Mouse (Mus musculus) liver, embryonic 11.5 days (tissue): Measurements from ENCODE around the gene Klhdc2. TPM values are rescaled to one million over a fixed set of nuclear protein-coding genes. Genes with fewer than 3 reads are reported as not detected.

Experiments
- ATAC-seq: fragments of 200-750 bp; cut with Nextera tagmentation; replicated peaks from 2 replicates; pipeline ENCODE4 v1.8.0; 2017; ENCODE audit warnings: moderate number of reproducible peaks, mild to moderate bottlenecking, moderate TSS enrichment, moderate library complexity; ENCODE audit not compliant: low FRiP score
- DNase-seq: peaks from one replicate; pipeline ENCODE4 v3.0.0-alpha.2; 2017; ENCODE audit warnings: low spot score
- H3K27ac ChIP-seq: fragments of 300-500 bp; sonication (generic); 2 replicates; pipeline ENCODE4 v1.5.1; 2014; ENCODE audit warnings: mild to moderate bottlenecking, low read depth, low read length, control low read depth
- H3K27me3 ChIP-seq: fragments of 300-500 bp; sonication (generic); replicated peaks from 2 replicates; pipeline ENCODE4 v1.6.1; 2014; ENCODE audit warnings: low read length, mixed read lengths; ENCODE audit not compliant: control insufficient read depth, insufficient read depth
- H3K36me3 ChIP-seq: fragments of 300-500 bp; sonication (generic); 2 replicates; pipeline ENCODE4 v1.6.1; 2014; ENCODE audit warnings: mild to moderate bottlenecking, low read length, moderate library complexity, mixed read lengths; ENCODE audit not compliant: control insufficient read depth, insufficient read depth
- H3K4me1 ChIP-seq: fragments of 300-500 bp; sonication (generic); replicated peaks from 2 replicates; pipeline ENCODE4 v1.6.1; 2014; ENCODE audit warnings: low read length, mixed read lengths; ENCODE audit not compliant: control insufficient read depth, insufficient read depth
- H3K4me2 ChIP-seq: fragments of 300-500 bp; sonication (generic); 2 replicates; pipeline ENCODE4 v1.6.1; 2014; ENCODE audit warnings: mild to moderate bottlenecking, control low read depth, moderate library complexity
- H3K4me3 ChIP-seq: fragments of 300-500 bp; sonication (generic); 2 replicates; pipeline ENCODE4 v1.5.1; 2014; ENCODE audit warnings: low read depth, low read length, control low read depth
- H3K9ac ChIP-seq: fragments of 300-500 bp; sonication (generic); 2 replicates; pipeline ENCODE4 v1.6.1; 2014; ENCODE audit warnings: low read depth, low read length, control low read depth
- H3K9me3 ChIP-seq: fragments of 300-500 bp; sonication (generic); 2 replicates; pipeline ENCODE4 v1.6.1; 2016; ENCODE audit warnings: low read length, inconsistent platforms, mixed read lengths; ENCODE audit not compliant: control insufficient read depth
- WGBS: fragments of 180-500 bp; shearing (Covaris S2); extraction: QIAGEN DNeasy Blood & Tissue Kit; methylation state at CpG from one replicate; pipeline ENCODE4 v1.1.7; 2014; 5-methylcytosine and 5-hydroxymethylcytosine counted together
- polyA plus RNA-seq: library from polyadenylated mRNA; unstranded; fragments of >200 nt; fragmentation: Nextera tagmentation; extraction: Ambion mirVana; gene quantifications from 2 replicates; pipeline ENCODE4 v1.2.1, GENCODE M21; 2014

The Klhdc2 gene
- polyA plus RNA-seq, 1 experiment from 2014 or later = 146 TPM

- Histone ChIP-seq H3K27me3 (no peaks in the 10 kb centered on the region), H3K9ac (peak overlapping the region; percentile 31; the same call in 1 of the 2 replicates), H3K9me3 (no peaks in the 10 kb centered on the region), H3K36me3 (no peaks in the 10 kb centered on the region; the same call in 1 of the 2 replicates), H3K4me2 (peak overlapping the region; percentile 63), H3K4me3 (peak overlapping the region; percentile 75; the same call in 1 of the 2 replicates), H3K4me1 (peaks cover 31% of the 10 kb centered on the region), H3K27ac (peak overlapping the region; percentile 85; the same call in 1 of the 2 replicates)
- no peak for DNase-seq
- WGBS = 73% methylated on average over 4 of the region's 4 CpGs
- ATAC-seq = no peak
Measured at GRCm38 (mm10) chr12:69295651-69296050, 830 bp upstream of the Klhdc2 start.

- 20% methylated on average over 20 of the region's 20 CpGs for WGBS
- Histone ChIP-seq H3K9ac (peak overlapping the region; percentile 81), H3K4me1 (peaks cover 30% of the 10 kb centered on the region), H3K4me3 (peak overlapping the region; percentile 75), H3K36me3 (peaks cover 11% of the 10 kb centered on the region), H3K27ac (peak overlapping the region; percentile 93), H3K27me3 (no peaks in the 10 kb centered on the region), H3K9me3 (no peaks in the 10 kb centered on the region), H3K4me2 (peak overlapping the region; percentile 63)
- DNase-seq = no peak
- no peak for ATAC-seq
Measured at GRCm38 (mm10) chr12:69297411-69298150, 1.1 kb downstream of the Klhdc2 start.

GRCm38 (mm10) chr12:69298281-69298680 lies 1.8 kb downstream of the Klhdc2 start:
- peak overlapping the region; percentile 63 for H3K4me2 ChIP-seq
- WGBS = 88% methylated on average over 4 of the region's 4 CpGs
- H3K27me3 ChIP-seq = no peaks in the 10 kb centered on the region
- H3K9ac ChIP-seq = no peak overlapping the region; the same call in 1 of the 2 replicates
- DNase-seq = no peak
- H3K36me3 ChIP-seq = peaks cover 16% of the 10 kb centered on the region
- no peak for ATAC-seq
- H3K9me3 ChIP-seq = no peaks in the 10 kb centered on the region
- peak overlapping the region; percentile 75 for H3K4me3 ChIP-seq
- H3K4me1 ChIP-seq = peaks cover 29% of the 10 kb centered on the region
- H3K27ac ChIP-seq = no peak overlapping the region

GRCm38 (mm10) chr12:69299231-69299630 lies 2.8 kb downstream of the Klhdc2 start:
- ATAC-seq = no peak
- WGBS = 60% methylated on average over 12 of the region's 12 CpGs
- H3K27ac ChIP-seq = no peak overlapping the region

GRCm38 (mm10) chr12:69299831-69300230 lies 3.4 kb downstream of the Klhdc2 start:
- Histone ChIP-seq H3K9me3 (no peaks in the 10 kb centered on the region), H3K9ac (no peak overlapping the region), H3K27ac (no peak overlapping the region), H3K4me3 (no peak overlapping the region), H3K4me1 (peaks cover 25% of the 10 kb centered on the region), H3K36me3 (peaks cover 22% of the 10 kb centered on the region), H3K4me2 (peak overlapping the region; percentile 63; the same call in 1 of the 2 replicates), H3K27me3 (no peaks in the 10 kb centered on the region)
- DNase-seq (no peak), ATAC-seq (no peak)
- 89% methylated on average over 3 of the region's 3 CpGs for WGBS

More at GRCm38 (mm10) chr12:69299231-69299630, 2.8 kb downstream of the Klhdc2 start:
- DNase-seq = no peak
- H3K27me3 ChIP-seq = no peaks in the 10 kb centered on the region
- no peak overlapping the region for H3K4me3 ChIP-seq
- H3K9me3 ChIP-seq = no peaks in the 10 kb centered on the region
- no peak overlapping the region for H3K9ac ChIP-seq
- H3K36me3 ChIP-seq = peaks cover 19% of the 10 kb centered on the region
- H3K4me2 ChIP-seq = peak overlapping the region; percentile 63
- H3K4me1 ChIP-seq = peaks cover 27% of the 10 kb centered on the region

GRCm38 (mm10) chr12:69300391-69300790 lies 3.9 kb downstream of the Klhdc2 start:
- H3K9me3 ChIP-seq = no peaks in the 10 kb centered on the region
- 82% methylated on average over 2 of the region's 2 CpGs for WGBS
- H3K36me3 ChIP-seq = peaks cover 28% of the 10 kb centered on the region
- no peak overlapping the region for H3K27ac ChIP-seq
- peaks cover 19% of the 10 kb centered on the region for H3K4me1 ChIP-seq
- DNase-seq (no peak), ATAC-seq (no peak)
- no peak overlapping the region for H3K4me3 ChIP-seq
- no peaks in the 10 kb centered on the region for H3K27me3 ChIP-seq
- no peak overlapping the region for H3K4me2 ChIP-seq
- no peak overlapping the region for H3K9ac ChIP-seq

- 95% methylated on average over 12 of the region's 12 CpGs for WGBS
- Histone ChIP-seq H3K4me1 (peaks cover 13% of the 10 kb centered on the region), H3K27ac (no peak overlapping the region), H3K36me3 (peaks cover 39% of the 10 kb centered on the region), H3K27me3 (no peaks in the 10 kb centered on the region), H3K4me3 (no peak overlapping the region), H3K4me2 (no peak overlapping the region), H3K9me3 (no peaks in the 10 kb centered on the region), H3K9ac (no peak overlapping the region)
- no peak for DNase-seq
- ATAC-seq = no peak
Measured at GRCm38 (mm10) chr12:69302171-69302570, 5.7 kb downstream of the Klhdc2 start.

- ATAC-seq = no peak
- WGBS = 81% methylated on average over 2 of the region's 2 CpGs
- Histone ChIP-seq H3K4me1 (peaks cover 9% of the 10 kb centered on the region), H3K27ac (no peak overlapping the region), H3K9me3 (no peaks in the 10 kb centered on the region), H3K9ac (no peak overlapping the region), H3K4me3 (no peak overlapping the region), H3K4me2 (no peak overlapping the region), H3K27me3 (no peaks in the 10 kb centered on the region), H3K36me3 (peaks cover 54% of the 10 kb centered on the region)
- DNase-seq = no peak
Measured at GRCm38 (mm10) chr12:69304051-69304450, 7.6 kb downstream of the Klhdc2 start.

- H3K9ac ChIP-seq = no peak overlapping the region
- no peaks in the 10 kb centered on the region for H3K27me3 ChIP-seq
- WGBS = 95% methylated on average over 7 of the region's 7 CpGs
- DNase-seq (no peak), ATAC-seq (no peak)
- no peak overlapping the region for H3K4me2 ChIP-seq
- H3K36me3 ChIP-seq = peaks cover 73% of the 10 kb centered on the region
- no peaks in the 10 kb centered on the region for H3K4me1 ChIP-seq
- H3K4me3 ChIP-seq = no peak overlapping the region
- H3K27ac ChIP-seq = no peak overlapping the region
- no peaks in the 10 kb centered on the region for H3K9me3 ChIP-seq
Measured at GRCm38 (mm10) chr12:69306333-69306732, 9.9 kb downstream of the Klhdc2 start.
